Mouse (Mus musculus) thymus, postnatal 25 days (tissue): ENCODE results near the gene Skint11.
A peak's percentile ranks its signal among the peaks of the same experiment; 100 is the strongest.
"Not testable (repeated sequence)": the region's sequence is repeated elsewhere in the genome, so short reads cannot be mapped to it uniquely, and the experiment has no call there.

Source experiments
- DNase-seq: peaks from one replicate; pipeline ENCODE4 v3.0.0; 2022

Skint11 gene

DNA sequence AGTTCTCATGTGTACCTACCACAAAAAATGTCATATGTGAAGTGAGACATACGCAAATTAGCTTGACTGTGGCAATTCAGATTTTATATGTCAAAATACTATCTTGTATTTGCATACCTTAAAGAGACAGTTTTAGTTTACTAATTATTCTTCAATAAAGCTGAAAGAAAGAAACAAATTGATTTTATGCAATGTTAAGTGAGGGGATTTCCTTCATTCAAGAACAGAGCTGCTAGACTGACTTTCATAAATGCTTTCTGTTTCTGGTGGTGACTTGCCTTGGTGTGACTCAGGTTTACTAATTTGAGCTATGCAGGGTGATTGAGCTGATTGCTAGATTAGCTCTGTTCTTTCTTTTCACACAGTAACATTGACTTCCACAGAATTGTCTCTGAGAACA, at the start of gene Skint11:
Gene Skint11 (plus strand): TSS at position 301 of the 400 bp plus-strand sequence.
- no peak for DNase-seq

DNA sequence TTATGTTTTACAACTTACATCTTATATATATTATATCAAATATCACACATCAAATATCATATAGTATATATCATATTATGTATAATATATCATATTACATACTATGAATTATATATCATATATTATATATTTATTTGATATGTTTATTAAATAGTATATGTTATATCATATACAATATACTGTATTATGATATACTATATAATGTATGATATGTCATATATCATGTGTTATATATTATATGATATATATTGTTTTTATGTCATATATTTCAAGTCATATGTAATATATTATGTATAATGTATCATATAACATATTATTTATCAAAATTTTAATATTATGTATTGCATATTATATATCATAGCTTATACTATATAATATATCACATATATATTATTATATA, 2.0 kb upstream of the Skint11 start:
- DNase-seq = no peak

DNA sequence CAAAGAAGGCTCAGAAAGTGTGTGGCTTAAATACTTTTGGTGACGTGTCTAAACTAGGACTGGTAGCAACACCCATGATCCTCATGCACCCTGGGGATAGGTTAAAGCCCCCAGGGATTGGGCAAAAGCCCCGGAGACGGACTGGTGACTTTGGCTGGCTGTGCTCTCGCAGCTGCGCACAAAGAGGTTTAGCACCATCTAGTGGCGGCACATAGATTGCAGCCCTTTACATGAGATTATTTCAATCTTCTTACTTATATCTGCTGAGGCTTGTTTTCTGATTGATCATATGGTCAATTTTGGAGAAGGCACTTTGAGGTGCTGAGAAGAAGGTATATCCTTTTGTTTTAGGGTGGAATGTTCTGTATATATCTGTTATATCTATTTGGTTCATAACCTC, 9.7 kb downstream of the Skint11 start:
- DNase-seq = peak; percentile 1

DNA sequence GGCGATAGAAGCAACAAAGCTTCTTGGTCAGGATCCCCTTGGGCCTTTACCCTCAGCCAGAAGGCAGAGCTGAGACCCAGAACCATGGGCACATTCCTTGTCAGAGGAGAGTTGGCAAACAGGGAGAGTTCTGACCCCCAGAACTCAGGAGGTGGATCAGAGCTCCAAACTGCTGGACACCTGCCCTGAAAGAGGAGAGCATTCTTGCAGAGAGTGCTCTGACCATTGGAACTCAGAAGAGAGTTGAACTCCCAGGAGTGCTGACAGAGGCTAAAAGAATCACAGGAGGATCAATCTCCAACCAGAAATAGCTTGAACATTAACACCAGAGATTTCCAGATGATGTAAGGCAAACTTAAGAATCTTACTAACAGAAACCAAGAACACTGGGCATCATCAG, 93.7 kb downstream of the Skint11 start:
- not testable (repeated sequence) for DNase-seq
